Mouse (Mus musculus): ENCODE results near the gene Bsdc1. TPM values are rescaled to one million over a fixed set of nuclear protein-coding genes. Genes with fewer than 3 reads are reported as not detected.

Gene Bsdc1
- polyA plus RNA-seq, 1 experiment from 2014 or later, result 16.7 TPM

GRCm38 (mm10) chr4:129463097-129464059, 2.0 kb downstream of the Bsdc1 start:
- TF ChIP-seq EP300 (optimal IDR thresholded peaks at IDR 0.05), result no peak
- TF ChIP-seq CTCF (IDR thresholded peaks at IDR 0.05; ENCODE audit: low read depth), result no peak
- Histone ChIP-seq H3K4me2 (replicated peaks; ENCODE audit: low read depth) (no peak overlapping the region), H3K36me3 (ENCODE audit: control insufficient read depth, insufficient read depth, low read length) (peaks cover 18% of the 10 kb centered on the region), H3K9ac (ENCODE audit: low read length) (no peak overlapping the region), H3K4me1 (replicated peaks; ENCODE audit: control insufficient read depth, insufficient read depth) (peaks cover 3% of the 10 kb centered on the region; the same call in 1 of the 2 replicates), H3K4me3 (ENCODE audit: low read depth, low read length) (no peak overlapping the region), H3K27ac (replicated peaks) (no peak overlapping the region), H3K9me3 (ENCODE audit: control insufficient read depth, low read length) (no peaks in the 10 kb centered on the region), H3K27me3 (ENCODE audit: control insufficient read depth, insufficient read depth, low read length) (no peaks in the 10 kb centered on the region)
- ATAC-seq (ENCODE audit: low FRiP score, low TSS enrichment) (no peak), DNase-seq (ENCODE audit: low spot score) (no peak)
- 79% methylated on average over 24 of the region's 24 CpGs for WGBS

- WGBS, result 66% methylated on average over 4 of the region's 4 CpGs
- H3K27ac ChIP-seq (replicated peaks), result no peak overlapping the region
- no peaks in the 10 kb centered on the region for H3K27me3 ChIP-seq (ENCODE audit: control insufficient read depth, insufficient read depth, low read length)
- H3K4me1 ChIP-seq (replicated peaks; ENCODE audit: control insufficient read depth, insufficient read depth), result peaks cover 3% of the 10 kb centered on the region; the same call in 1 of the 2 replicates
- no peak overlapping the region for H3K9ac ChIP-seq (ENCODE audit: low read length)
- no peak overlapping the region for H3K4me3 ChIP-seq (ENCODE audit: low read depth, low read length)
- ATAC-seq (ENCODE audit: low FRiP score, low TSS enrichment) (no peak), DNase-seq (ENCODE audit: low spot score) (no peak)
- TF ChIP-seq EP300 (optimal IDR thresholded peaks at IDR 0.05) (no peak), CTCF (IDR thresholded peaks at IDR 0.05; ENCODE audit: low read depth) (no peak)
- H3K9me3 ChIP-seq (ENCODE audit: control insufficient read depth, low read length), result no peaks in the 10 kb centered on the region
- peaks cover 20% of the 10 kb centered on the region for H3K36me3 ChIP-seq (ENCODE audit: control insufficient read depth, insufficient read depth, low read length)
- H3K4me2 ChIP-seq (replicated peaks; ENCODE audit: low read depth), result no peak overlapping the region
These were observed 3.0 kb downstream of the Bsdc1 start for GRCm38 (mm10) chr4:129464286-129464815.

GRCm38 (mm10) chr4:129476047-129476446, 14.7 kb downstream of the Bsdc1 start:
- Histone ChIP-seq H3K9me3 (ENCODE audit: control insufficient read depth, low read length) (no peaks in the 10 kb centered on the region), H3K4me1 (replicated peaks; ENCODE audit: control insufficient read depth, insufficient read depth) (no peaks in the 10 kb centered on the region), H3K27ac (replicated peaks) (no peak overlapping the region), H3K4me3 (ENCODE audit: low read depth, low read length) (no peak overlapping the region), H3K36me3 (ENCODE audit: control insufficient read depth, insufficient read depth, low read length) (peaks cover 33% of the 10 kb centered on the region), H3K4me2 (replicated peaks; ENCODE audit: low read depth) (no peak overlapping the region), H3K27me3 (ENCODE audit: control insufficient read depth, insufficient read depth, low read length) (no peaks in the 10 kb centered on the region), H3K9ac (ENCODE audit: low read length) (no peak overlapping the region)
- ATAC-seq (ENCODE audit: low FRiP score, low TSS enrichment) (no peak), DNase-seq (ENCODE audit: low spot score) (no peak)
- WGBS, result 91% methylated on average over 11 of the region's 11 CpGs
- TF ChIP-seq CTCF (IDR thresholded peaks at IDR 0.05; ENCODE audit: low read depth) (no peak), EP300 (optimal IDR thresholded peaks at IDR 0.05) (no peak)

GRCm38 (mm10) chr4:129479863-129480262, 18.5 kb downstream of the Bsdc1 start:
- Histone ChIP-seq H3K27ac (replicated peaks) (no peak overlapping the region), H3K4me3 (ENCODE audit: low read depth, low read length) (no peak overlapping the region), H3K27me3 (ENCODE audit: control insufficient read depth, insufficient read depth, low read length) (no peaks in the 10 kb centered on the region), H3K36me3 (ENCODE audit: control insufficient read depth, insufficient read depth, low read length) (peaks cover 17% of the 10 kb centered on the region), H3K9me3 (ENCODE audit: control insufficient read depth, low read length) (no peaks in the 10 kb centered on the region), H3K9ac (ENCODE audit: low read length) (no peak overlapping the region), H3K4me1 (replicated peaks; ENCODE audit: control insufficient read depth, insufficient read depth) (no peaks in the 10 kb centered on the region), H3K4me2 (replicated peaks; ENCODE audit: low read depth) (no peak overlapping the region)
- DNase-seq (ENCODE audit: low spot score) (no peak), ATAC-seq (ENCODE audit: low FRiP score, low TSS enrichment) (no peak)
- TF ChIP-seq CTCF (IDR thresholded peaks at IDR 0.05; ENCODE audit: low read depth) (no peak), EP300 (optimal IDR thresholded peaks at IDR 0.05) (no peak)
- WGBS, result 82% methylated on average over 3 of the region's 3 CpGs

GRCm38 (mm10) chr4:129481090-129481489, 19.7 kb downstream of the Bsdc1 start:
- Histone ChIP-seq H3K4me1 (replicated peaks; ENCODE audit: control insufficient read depth, insufficient read depth) (no peaks in the 10 kb centered on the region), H3K4me2 (replicated peaks; ENCODE audit: low read depth) (no peak overlapping the region), H3K27me3 (ENCODE audit: control insufficient read depth, insufficient read depth, low read length) (no peaks in the 10 kb centered on the region), H3K9me3 (ENCODE audit: control insufficient read depth, low read length) (no peaks in the 10 kb centered on the region), H3K4me3 (ENCODE audit: low read depth, low read length) (no peak overlapping the region), H3K27ac (replicated peaks) (peak overlapping the region; percentile 58), H3K9ac (ENCODE audit: low read length) (no peak overlapping the region), H3K36me3 (ENCODE audit: control insufficient read depth, insufficient read depth, low read length) (peaks cover 19% of the 10 kb centered on the region; the same call in 1 of the 2 replicates)
- DNase-seq (ENCODE audit: low spot score), result no peak
- 86% methylated on average over 1 of the region's 1 CpGs for WGBS
- TF ChIP-seq EP300 (optimal IDR thresholded peaks at IDR 0.05), result no peak
- no peak for TF ChIP-seq CTCF (IDR thresholded peaks at IDR 0.05; ENCODE audit: low read depth)
- peak; percentile 81 for ATAC-seq (ENCODE audit: low FRiP score, low TSS enrichment)
